Mouse (Mus musculus): ENCODE data around the gene Tubb5. TPM values are rescaled to one million over a fixed set of nuclear protein-coding genes. Genes with fewer than 3 reads are reported as not detected.

The Tubb5 gene
- 233 and 240 TPM in 2 replicates for polyA plus RNA-seq (2015; fragmentation: Nextera tagmentation; extraction: Ambion mirVana)

GRCm38 (mm10) chr17:35838122-35838544, at the start of gene Tubb5:
Tubb5 (minus strand) TSS chr17:35838306.
- peaks cover 24% of the 10 kb centered on the region for H3K36me3 ChIP-seq (ENCODE audit: control insufficient read depth, insufficient read depth)
- H3K27me3 ChIP-seq (replicated peaks; ENCODE audit: control insufficient read depth, insufficient read depth, low read length): no peaks in the 10 kb centered on the region
- peak within 1 kb of the TSS; percentile 76 for H3K27ac ChIP-seq (ENCODE audit: low read depth, low read length)
- TF ChIP-seq CTCF (IDR thresholded peaks at IDR 0.05; ENCODE audit: low read depth): no peak
- under 1% methylated on average over 29 of the region's 29 CpGs for WGBS
- H3K4me3 ChIP-seq (ENCODE audit: low read depth, low read length): peak within 1 kb of the TSS; percentile 67
- H3K4me2 ChIP-seq (replicated peaks; ENCODE audit: low read depth): peak within 1 kb of the TSS; percentile 80
- ATAC-seq: peak; percentile 63
- H3K9ac ChIP-seq (ENCODE audit: low read depth, low read length): peak within 1 kb of the TSS; percentile 68
- no peaks in the 10 kb centered on the region for H3K4me1 ChIP-seq (replicated peaks; ENCODE audit: control insufficient read depth, insufficient read depth, low read length)
- H3K9me3 ChIP-seq (ENCODE audit: control insufficient read depth): no peaks in the 10 kb centered on the region

GRCm38 (mm10) chr17:35887725-35888124, 49.6 kb upstream of the Tubb5 start:
- ATAC-seq: no peak
- Histone ChIP-seq H3K4me1 (replicated peaks; ENCODE audit: control insufficient read depth, insufficient read depth, low read length) (no peaks in the 10 kb centered on the region), H3K27ac (ENCODE audit: low read depth, low read length) (no peak overlapping the region), H3K4me3 (ENCODE audit: low read depth, low read length) (no peak overlapping the region), H3K4me2 (replicated peaks; ENCODE audit: low read depth) (no peak overlapping the region), H3K27me3 (replicated peaks; ENCODE audit: control insufficient read depth, insufficient read depth, low read length) (no peaks in the 10 kb centered on the region), H3K36me3 (ENCODE audit: control insufficient read depth, insufficient read depth) (peaks cover 94% of the 10 kb centered on the region), H3K9me3 (ENCODE audit: control insufficient read depth) (no peaks in the 10 kb centered on the region), H3K9ac (ENCODE audit: low read depth, low read length) (no peak overlapping the region)
- WGBS: 93% methylated on average over 13 of the region's 17 CpGs
- no peak for TF ChIP-seq CTCF (IDR thresholded peaks at IDR 0.05; ENCODE audit: low read depth)

GRCm38 (mm10) chr17:35883777-35884176, 45.7 kb upstream of the Tubb5 start:
- TF ChIP-seq CTCF (IDR thresholded peaks at IDR 0.05; ENCODE audit: low read depth): no peak
- no peak overlapping the region for H3K4me2 ChIP-seq (replicated peaks; ENCODE audit: low read depth)
- no peak overlapping the region for H3K9ac ChIP-seq (ENCODE audit: low read depth, low read length)
- H3K4me1 ChIP-seq (replicated peaks; ENCODE audit: control insufficient read depth, insufficient read depth, low read length): no peaks in the 10 kb centered on the region
- no peak for ATAC-seq
- no peak overlapping the region for H3K4me3 ChIP-seq (ENCODE audit: low read depth, low read length)
- 94% methylated on average over 14 of the region's 14 CpGs for WGBS
- no peak overlapping the region for H3K27ac ChIP-seq (ENCODE audit: low read depth, low read length)
- H3K9me3 ChIP-seq (ENCODE audit: control insufficient read depth): no peaks in the 10 kb centered on the region
- peaks cover 69% of the 10 kb centered on the region for H3K36me3 ChIP-seq (ENCODE audit: control insufficient read depth, insufficient read depth)
- no peaks in the 10 kb centered on the region for H3K27me3 ChIP-seq (replicated peaks; ENCODE audit: control insufficient read depth, insufficient read depth, low read length)

GRCm38 (mm10) chr17:35882924-35883323, 44.8 kb upstream of the Tubb5 start:
- H3K4me2 ChIP-seq (replicated peaks; ENCODE audit: low read depth): no peak overlapping the region
- no peak for ATAC-seq
- no peak overlapping the region for H3K9ac ChIP-seq (ENCODE audit: low read depth, low read length)
- no peaks in the 10 kb centered on the region for H3K9me3 ChIP-seq (ENCODE audit: control insufficient read depth)
- no peak overlapping the region for H3K4me3 ChIP-seq (ENCODE audit: low read depth, low read length)
- H3K27ac ChIP-seq (ENCODE audit: low read depth, low read length): no peak overlapping the region
- WGBS: 96% methylated on average over 17 of the region's 17 CpGs
- peaks cover 62% of the 10 kb centered on the region for H3K36me3 ChIP-seq (ENCODE audit: control insufficient read depth, insufficient read depth)
- no peaks in the 10 kb centered on the region for H3K4me1 ChIP-seq (replicated peaks; ENCODE audit: control insufficient read depth, insufficient read depth, low read length)
- no peak for TF ChIP-seq CTCF (IDR thresholded peaks at IDR 0.05; ENCODE audit: low read depth)
- H3K27me3 ChIP-seq (replicated peaks; ENCODE audit: control insufficient read depth, insufficient read depth, low read length): no peaks in the 10 kb centered on the region

GRCm38 (mm10) chr17:35879245-35880057, 41.3 kb upstream of the Tubb5 start, which contains the start of gene Dhx16:
Dhx16 (plus strand) TSS chr17:35879819.
- H3K4me2 ChIP-seq (replicated peaks; ENCODE audit: low read depth): peak within 1 kb of the TSS; percentile 75
- peak; percentile 94 for ATAC-seq

GRCm38 (mm10) chr17:35874721-35875120, 36.6 kb upstream of the Tubb5 start:
- Histone ChIP-seq H3K4me1 (replicated peaks; ENCODE audit: control insufficient read depth, insufficient read depth, low read length) (no peaks in the 10 kb centered on the region), H3K9ac (ENCODE audit: low read depth, low read length) (no peak overlapping the region), H3K27ac (ENCODE audit: low read depth, low read length) (no peak overlapping the region), H3K27me3 (replicated peaks; ENCODE audit: control insufficient read depth, insufficient read depth, low read length) (no peaks in the 10 kb centered on the region), H3K9me3 (ENCODE audit: control insufficient read depth) (no peaks in the 10 kb centered on the region), H3K4me2 (replicated peaks; ENCODE audit: low read depth) (no peak overlapping the region), H3K36me3 (ENCODE audit: control insufficient read depth, insufficient read depth) (0 out of 2 replicates have a peak, but pooled peaks cover 10% of the 10 kb centered on the region), H3K4me3 (ENCODE audit: low read depth, low read length) (no peak overlapping the region)
- no peak for ATAC-seq
- 82% methylated on average over 6 of the region's 6 CpGs for WGBS
- no peak for TF ChIP-seq CTCF (IDR thresholded peaks at IDR 0.05; ENCODE audit: low read depth)

More at GRCm38 (mm10) chr17:35879245-35880057, 41.3 kb upstream of the Tubb5 start, which contains the start of gene Dhx16:
- WGBS: 5% methylated on average over 66 of the region's 66 CpGs
- Histone ChIP-seq H3K9me3 (ENCODE audit: control insufficient read depth) (no peaks in the 10 kb centered on the region), H3K4me1 (replicated peaks; ENCODE audit: control insufficient read depth, insufficient read depth, low read length) (no peaks in the 10 kb centered on the region), H3K9ac (ENCODE audit: low read depth, low read length) (peak within 1 kb of the TSS; percentile 65), H3K27ac (ENCODE audit: low read depth, low read length) (peak within 1 kb of the TSS; percentile 65), H3K4me3 (ENCODE audit: low read depth, low read length) (peak within 1 kb of the TSS; percentile 73), H3K36me3 (ENCODE audit: control insufficient read depth, insufficient read depth) (peaks cover 37% of the 10 kb centered on the region), H3K27me3 (replicated peaks; ENCODE audit: control insufficient read depth, insufficient read depth, low read length) (no peaks in the 10 kb centered on the region)
- peak; percentile 97 for TF ChIP-seq CTCF (IDR thresholded peaks at IDR 0.05; ENCODE audit: low read depth)

All from intestine, postnatal 0 days (tissue).